Mouse (Mus musculus) kidney, adult 9 months (tissue): Measurements from ENCODE around the gene Olfr981.
"Not testable (repeated sequence)": the region's sequence is repeated elsewhere in the genome, so short reads cannot be mapped to it uniquely, and the experiment has no call there.

Source experiments
- DNase-seq: peaks from one replicate; pipeline ENCODE4 v3.0.0; 2022

Gene Olfr981

GRCm38 (mm10) chr9:40021164-40021563 is at the start of gene Olfr981:
TSS of gene Olfr981 (plus strand) at chr9:40021464.
- DNase-seq, result no peak

- DNase-seq, result not testable (repeated sequence)
Observed at GRCm38 (mm10) chr9:39976581-39977145, 44.6 kb upstream of the Olfr981 start.

DNA sequence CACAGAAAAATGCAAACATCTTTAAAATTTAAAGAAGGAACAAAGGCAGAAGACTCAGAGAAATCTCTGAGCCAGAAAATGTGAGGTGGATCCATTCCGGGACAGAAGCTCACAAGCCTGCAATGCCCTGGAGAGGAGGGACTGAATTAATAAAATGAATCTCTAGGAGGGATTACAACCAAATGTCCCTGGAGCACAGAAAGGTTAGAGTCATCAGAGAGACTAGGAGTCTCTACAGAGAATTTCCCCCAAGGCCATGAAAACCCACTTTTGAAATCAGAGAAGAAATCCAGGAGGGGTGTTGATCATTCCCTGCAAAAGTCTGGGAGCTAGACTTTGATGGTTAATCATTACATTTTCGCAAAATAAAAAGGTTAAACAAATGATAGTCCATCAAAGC is 29.5 kb upstream of the Olfr981 start, which contains the start of gene Olfr978:
Gene Olfr978 (plus strand): TSS at position 301 of the 400 bp plus-strand sequence.
- DNase-seq, result no peak

GRCm38 (mm10) chr9:40003365-40003764 is 17.9 kb upstream of the Olfr981 start, which contains the start of gene Olfr979:
TSS of gene Olfr979 (minus strand) at chr9:40003465.
- DNase-seq, result no peak

GRCm38 (mm10) chr9:40009482-40009881 is 11.8 kb upstream of the Olfr981 start, which contains the start of gene Olfr980:
TSS of gene Olfr980 (minus strand) at chr9:40009582.
- no peak for DNase-seq

DNA sequence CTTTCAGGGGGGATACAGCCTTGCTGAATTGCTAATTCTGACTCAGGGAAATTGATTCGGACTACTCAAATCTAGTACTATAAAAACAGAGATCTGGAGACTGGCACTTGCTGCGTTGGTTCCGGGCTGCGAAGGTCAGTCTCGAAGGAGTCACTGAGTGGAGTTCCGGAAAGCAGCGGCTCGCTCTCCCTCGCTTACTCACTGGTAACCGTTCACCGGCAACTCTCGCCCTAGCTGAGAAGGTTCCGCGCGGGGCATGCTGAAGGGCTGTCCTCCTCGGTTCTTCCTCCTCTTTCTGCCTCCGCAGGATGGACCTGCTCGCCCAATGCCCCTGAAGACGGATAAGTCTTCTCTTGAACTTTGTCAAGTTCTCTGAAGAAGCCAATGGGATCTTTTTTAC is 28.9 kb downstream of the Olfr981 start:
- no peak for DNase-seq

- no peak for DNase-seq
Observed at GRCm38 (mm10) chr9:40073529-40073928, 52.3 kb downstream of the Olfr981 start, which contains the start of gene Olfr982. TSS of gene Olfr982 (plus strand) at chr9:40073829.
